Mouse (Mus musculus) lung, postnatal 36 days (tissue): ENCODE measurements around the gene Spata31d1c.

Source experiments
- DNase-seq: peaks from one replicate; pipeline ENCODE4 v3.0.0; 2022; ENCODE audit warnings: mixed read lengths

Gene Spata31d1c

DNA sequence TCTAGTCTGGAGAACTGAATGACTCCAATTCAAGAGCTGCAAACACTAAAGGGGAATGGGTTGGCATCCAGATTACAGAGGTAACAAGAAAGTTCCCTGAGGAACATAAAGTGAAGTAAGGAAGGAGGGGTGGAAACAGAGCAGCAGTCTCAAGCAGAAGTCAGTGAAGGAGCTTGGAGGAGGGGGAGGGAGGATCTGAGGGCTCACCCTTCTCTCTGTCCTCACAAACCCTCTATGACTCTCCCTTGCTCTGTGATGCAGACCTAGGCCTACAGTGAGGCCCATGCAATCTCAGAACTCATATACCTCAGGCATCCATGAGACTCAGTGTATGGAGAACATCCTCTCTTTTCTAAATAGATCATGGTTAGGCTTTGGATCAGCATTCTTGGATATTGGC, at the start of gene Spata31d1c:
TSS of gene Spata31d1c (plus strand) at position 301 of the 400 bp plus-strand sequence.
- no peak for DNase-seq

DNA sequence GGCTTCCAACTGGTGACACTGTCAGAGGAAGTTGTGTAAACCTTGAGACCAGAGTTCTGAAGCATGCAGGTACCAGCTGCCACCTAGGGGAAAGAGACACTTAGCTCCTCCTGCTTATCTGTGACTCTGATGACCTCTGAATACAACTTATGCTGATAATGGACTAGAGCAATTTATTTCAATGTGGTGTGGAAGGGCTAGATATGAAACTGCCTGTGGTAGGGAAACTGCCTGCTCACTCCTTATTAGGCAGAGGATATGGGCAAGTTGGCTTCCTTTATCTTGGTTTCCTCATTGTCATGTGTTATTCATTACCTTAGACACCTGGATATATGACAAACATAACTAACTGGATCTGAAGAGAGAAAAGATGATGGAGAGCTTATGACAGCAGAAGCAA, 44.0 kb upstream of the Spata31d1c start:
- no peak for DNase-seq

DNA sequence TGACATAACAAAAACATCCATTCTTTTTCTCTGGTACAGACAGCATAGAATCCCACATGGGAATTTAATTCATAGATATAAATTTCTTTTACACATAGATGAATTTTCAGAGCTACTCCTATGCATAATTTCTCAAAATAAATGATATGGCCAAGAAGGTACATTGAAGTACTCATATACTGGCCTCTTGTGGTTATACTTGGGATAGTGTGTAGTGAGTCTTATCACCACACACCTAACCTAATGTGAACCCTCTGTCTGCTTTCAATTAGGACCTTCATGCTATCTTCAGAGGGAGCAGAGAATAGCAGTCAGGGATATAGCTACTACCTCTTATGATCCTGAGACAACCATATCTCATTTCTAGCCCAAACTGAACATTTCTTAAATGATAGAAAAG, 27.4 kb upstream of the Spata31d1c start:
- no peak for DNase-seq

DNA sequence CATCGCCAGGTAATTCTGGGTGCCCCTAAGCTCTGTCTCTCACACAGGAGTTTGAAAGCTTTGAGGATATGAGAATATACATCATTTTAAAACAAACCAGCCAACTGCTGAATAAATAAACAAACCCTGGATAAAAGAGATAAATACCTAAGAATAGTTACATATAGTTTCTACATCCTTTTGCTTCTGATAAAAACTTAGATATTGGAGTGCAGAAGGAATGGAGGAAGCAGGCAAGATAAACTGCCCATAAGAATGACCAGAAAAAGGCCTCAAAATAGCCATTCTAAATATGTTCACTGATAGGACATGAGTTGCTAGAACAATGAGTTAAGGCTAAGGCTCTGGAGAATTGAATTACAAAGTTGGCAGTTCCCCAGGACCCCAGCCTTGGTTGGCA, 26.1 kb upstream of the Spata31d1c start:
- no peak for DNase-seq

DNA sequence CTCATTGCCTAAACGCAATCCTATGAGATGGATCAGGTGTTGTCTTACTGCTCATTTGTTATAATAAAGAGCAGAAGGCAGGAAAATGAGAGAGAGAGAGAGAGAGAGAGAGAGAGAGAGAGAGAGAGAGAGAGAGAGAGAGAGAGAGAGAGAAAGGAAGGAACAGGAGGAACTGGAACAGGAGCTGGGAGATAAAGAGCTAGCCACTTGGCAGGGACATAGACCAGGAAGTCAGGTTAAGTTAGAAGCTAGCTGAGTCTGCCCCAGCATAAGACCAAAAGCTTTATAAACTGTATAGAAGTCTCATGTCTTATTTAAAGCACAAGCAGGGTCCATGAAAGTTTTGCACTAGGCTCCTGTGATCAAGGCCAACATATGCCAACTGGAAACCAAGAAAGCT, 24.9 kb upstream of the Spata31d1c start:
- DNase-seq, result no peak

DNA sequence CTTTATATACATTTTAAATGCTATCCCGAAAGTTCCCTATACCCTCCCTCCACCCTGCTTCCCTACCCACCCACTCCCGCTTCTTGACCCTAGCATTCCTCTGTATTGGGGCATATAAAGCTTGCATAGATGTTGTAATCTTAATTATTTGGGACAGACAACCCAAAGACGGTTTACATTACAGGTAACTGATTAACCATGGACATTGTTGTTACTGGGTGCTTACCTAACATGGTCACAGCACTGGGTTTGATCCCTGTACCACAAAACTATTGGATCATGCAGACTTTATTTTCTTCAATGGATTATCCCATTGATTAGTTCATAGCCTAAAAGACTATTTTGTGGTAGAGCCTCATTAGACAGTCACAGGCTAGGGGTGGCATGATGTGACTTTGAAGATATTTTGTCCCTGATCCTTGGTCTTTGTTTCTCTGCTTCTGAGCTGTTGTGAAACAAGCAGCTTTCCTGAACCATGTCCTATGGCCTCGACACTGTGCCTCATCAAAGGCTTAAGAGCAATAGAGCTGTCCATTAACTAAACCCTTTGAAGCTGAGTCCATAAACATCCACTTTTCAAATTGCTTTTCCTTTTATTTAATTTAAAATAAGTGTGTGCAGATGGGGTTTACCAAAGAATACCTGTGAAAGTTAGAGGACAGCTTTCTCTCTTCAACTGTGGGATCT, 21.7 kb upstream of the Spata31d1c start:
- no peak for DNase-seq

DNA sequence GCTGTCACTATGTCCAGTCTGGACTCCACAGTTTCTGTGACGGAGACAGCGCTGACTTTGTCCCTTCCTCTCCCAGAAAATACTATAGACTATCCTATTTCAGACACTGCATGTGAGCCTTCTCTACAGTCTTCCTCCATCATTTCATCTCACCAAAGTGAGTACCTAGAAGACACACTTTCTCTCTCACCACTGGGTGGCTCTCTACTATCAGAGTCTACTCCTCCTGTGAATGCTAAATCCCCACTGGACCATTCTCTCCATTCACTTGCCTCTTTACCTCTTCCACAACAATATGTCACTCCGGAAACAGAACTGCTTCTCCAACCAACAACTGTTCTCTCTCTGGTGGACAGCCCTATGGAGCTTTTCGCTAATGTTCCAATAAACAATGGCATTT, 2.2 kb downstream of the Spata31d1c start:
- DNase-seq, result peak; percentile 8

DNA sequence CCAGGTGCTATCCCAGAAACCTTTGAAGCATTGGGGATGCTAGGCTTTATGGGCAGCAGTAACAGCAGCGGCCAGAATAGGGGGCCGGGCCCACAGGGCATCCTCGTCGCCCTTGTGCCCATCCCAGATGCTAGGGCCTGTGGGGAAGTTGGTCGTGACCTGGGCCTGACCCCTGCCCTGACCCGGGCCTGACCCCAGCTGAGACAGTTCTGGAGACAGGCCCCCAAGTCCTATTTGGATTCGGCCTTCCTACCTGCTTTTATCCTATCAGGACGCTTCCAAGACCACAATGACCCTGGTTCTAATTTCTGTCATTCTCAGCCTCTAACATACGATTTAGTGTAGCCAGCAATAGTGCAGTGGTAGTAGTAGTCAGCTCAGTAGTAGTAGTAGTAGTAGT, 19.8 kb downstream of the Spata31d1c start, which contains the start of gene Prss47:
TSS of gene Prss47 (minus strand) at position 101 of the 400 bp plus-strand sequence.
- DNase-seq, result no peak

DNA sequence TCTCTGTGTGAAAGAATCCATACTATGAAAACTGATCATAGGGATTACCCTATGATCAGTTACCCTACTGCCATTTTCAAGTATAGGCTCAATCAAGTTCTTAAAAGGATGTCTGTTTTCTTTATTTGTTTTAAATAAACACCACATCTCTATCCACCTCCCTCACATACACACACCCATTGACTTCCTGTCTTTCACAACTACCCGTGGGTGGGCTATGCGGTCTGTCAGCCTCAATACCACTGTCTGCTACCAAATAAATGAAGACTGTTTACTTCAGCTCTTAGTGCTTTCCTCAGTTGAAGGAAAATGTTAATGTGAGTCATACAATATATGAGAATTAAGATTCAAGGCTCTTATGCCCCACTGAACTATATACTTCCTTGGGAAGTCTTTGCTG, 37.1 kb downstream of the Spata31d1c start:
- peak; percentile 45 for DNase-seq
